Comparison of ENCODE assay signal across 14 mouse cellular contexts in genomic region chr7:6822633-6823032, GRCm38 (mm10).
DNase-seq lines count a peak whose midpoint lies in the region; ATAC-seq lines count a peak whose summit lies in the region.
"Had no signal": no experiment of that assay in that cellular context is flagged by ENCODE, and none has a peak within 500 bp of the region (broad histone marks: within the 10 kb centered on the region; RNA-seq: fewer than 3 reads in every experiment).

No protein-coding gene starts in this region.

- H3K9ac ChIP-seq in heart, embryonic 11.5 days (ENCODE audit: low read depth, low read length): no peak overlapping the region
- H3K9ac ChIP-seq in neural tube, embryonic 13.5 days: no peak overlapping the region
- no peak overlapping the region for H3K9ac ChIP-seq in neural tube, embryonic 15.5 days (replicated peaks)
- no peak overlapping the region for H3K9ac ChIP-seq in stomach, embryonic 15.5 days

- no peaks in the 10 kb centered on the region for H3K36me3 ChIP-seq in heart, embryonic 11.5 days (ENCODE audit: control insufficient read depth, insufficient read depth, low read length)
- no peaks in the 10 kb centered on the region for H3K36me3 ChIP-seq in neural tube, embryonic 13.5 days
- no peaks in the 10 kb centered on the region for H3K36me3 ChIP-seq in neural tube, embryonic 15.5 days
- no peaks in the 10 kb centered on the region for H3K36me3 ChIP-seq in stomach, embryonic 15.5 days

- no peak overlapping the region for H3K27ac ChIP-seq in heart, embryonic 11.5 days (ENCODE audit: low read depth, low read length)
- 0 out of 2 replicates have a peak overlapping the region, but pooled peaks have one; percentile 18 for H3K27ac ChIP-seq in neural tube, embryonic 13.5 days (replicated peaks)
- H3K27ac ChIP-seq in neural tube, embryonic 15.5 days (replicated peaks): no peak overlapping the region
- peak overlapping the region; percentile 33; the same call in 1 of the 2 replicates for H3K27ac ChIP-seq in stomach, embryonic 15.5 days
- H3K27ac ChIP-seq: macrophage had no signal

- no peak overlapping the region for H3K4me2 ChIP-seq in heart, embryonic 11.5 days
- H3K4me2 ChIP-seq in neural tube, embryonic 13.5 days: no peak overlapping the region
- no peak overlapping the region for H3K4me2 ChIP-seq in neural tube, embryonic 15.5 days
- H3K4me2 ChIP-seq in stomach, embryonic 15.5 days: no peak overlapping the region

- peak; percentile 10 to 14 for DNase-seq in heart, adult 18-20 months
- peak; percentile 66 for DNase-seq in kidney, postnatal 14 days
- no peak for DNase-seq in spleen, postnatal 10 days (ENCODE audit: low spot score in 2 of 2)
- no peak for DNase-seq in cerebellum, postnatal 4 days (ENCODE audit: low spot score in 2 of 2)
- DNase-seq: cerebellum, postnatal 14 days; layer of hippocampus, postnatal 36 days; liver had no signal

- H3K27me3 ChIP-seq in heart, embryonic 11.5 days (ENCODE audit: control insufficient read depth, insufficient read depth, low read length): no peaks in the 10 kb centered on the region
- H3K27me3 ChIP-seq in neural tube, embryonic 13.5 days: no peaks in the 10 kb centered on the region
- no peaks in the 10 kb centered on the region for H3K27me3 ChIP-seq in neural tube, embryonic 15.5 days (replicated peaks)
- H3K27me3 ChIP-seq in stomach, embryonic 15.5 days (replicated peaks): no peaks in the 10 kb centered on the region

- H3K9me3 ChIP-seq in heart, embryonic 11.5 days (replicated peaks; ENCODE audit: control insufficient read depth, low read length): no peaks in the 10 kb centered on the region
- H3K9me3 ChIP-seq in neural tube, embryonic 13.5 days: no peaks in the 10 kb centered on the region
- no peaks in the 10 kb centered on the region for H3K9me3 ChIP-seq in neural tube, embryonic 15.5 days (replicated peaks)
- no peaks in the 10 kb centered on the region for H3K9me3 ChIP-seq in stomach, embryonic 15.5 days

- 0 out of 2 replicates have a peak, but pooled peaks cover 2% of the 10 kb centered on the region for H3K4me1 ChIP-seq in heart, embryonic 11.5 days (ENCODE audit: control insufficient read depth, insufficient read depth, low read length)
- peaks cover 19% of the 10 kb centered on the region for H3K4me1 ChIP-seq in neural tube, embryonic 13.5 days (replicated peaks)
- peaks cover 5% of the 10 kb centered on the region; the same call in 1 of the 2 replicates for H3K4me1 ChIP-seq in neural tube, embryonic 15.5 days
- H3K4me1 ChIP-seq in stomach, embryonic 15.5 days: 0 out of 2 replicates have a peak, but pooled peaks cover 7% of the 10 kb centered on the region

- 80% methylated on average over 4 of the region's 4 CpGs for WGBS in heart, embryonic 11.5 days (ENCODE audit: insufficient replicate concordance)
- 27% methylated on average over 4 of the region's 4 CpGs for WGBS in neural tube, embryonic 13.5 days
- 32% methylated on average over 4 of the region's 4 CpGs for WGBS in neural tube, embryonic 15.5 days
- 47% methylated on average over 4 of the region's 4 CpGs for WGBS in stomach, embryonic 15.5 days

- H3K4me3 ChIP-seq in heart, embryonic 11.5 days (ENCODE audit: low read depth, low read length): no peak overlapping the region
- no peak overlapping the region for H3K4me3 ChIP-seq in neural tube, embryonic 13.5 days
- no peak overlapping the region for H3K4me3 ChIP-seq in neural tube, embryonic 15.5 days (replicated peaks)
- H3K4me3 ChIP-seq in stomach, embryonic 15.5 days (replicated peaks): no peak overlapping the region
- H3K4me3 ChIP-seq: erythroblast, embryonic 14.5 days had no signal

- no peak for ATAC-seq in heart, embryonic 11.5 days (replicated peaks; ENCODE audit: insufficient number of reproducible peaks, low FRiP score, low TSS enrichment)
- ATAC-seq in neural tube, embryonic 13.5 days (ENCODE audit: low read depth): no peak
- ATAC-seq in neural tube, embryonic 15.5 days (ENCODE audit: low FRiP score): no peak
- ATAC-seq in stomach, embryonic 15.5 days (ENCODE audit: insufficient read depth, low FRiP score, low read depth): peak; percentile 59; the same call in 1 of the 2 replicates
- ATAC-seq: CD4-positive, CD25-positive, alpha-beta regulatory T cell, adult 4 months had no signal

Comparison
In these comparisons a context has a peak if more than half of its experiments do, and no peak if none do; other contexts are left out.
1. H3K27ac ChIP-seq: peak in neural tube, embryonic 13.5 days (single experiment) and stomach, embryonic 15.5 days (single experiment); none in heart, embryonic 11.5 days (single experiment) and neural tube, embryonic 15.5 days (single experiment).
2. DNase-seq: peak in heart, adult 18-20 months (2 of 2) and kidney, postnatal 14 days (single experiment); none in spleen, postnatal 10 days (0 of 2) and cerebellum, postnatal 4 days (0 of 2).